Mouse (Mus musculus) ovary, postnatal 10 days (tissue): ENCODE measurements around the gene Dgcr2.

Experiments
- DNase-seq: peaks from one replicate; pipeline ENCODE4 v3.0.0; 2022; ENCODE audit warnings: low spot score

The Dgcr2 gene

GRCm38 (mm10) chr16:17848431-17848830 lies 49.9 kb downstream of the Dgcr2 start:
- no peak for DNase-seq

- DNase-seq = no peak
Measured at GRCm38 (mm10) chr16:17843701-17844365, 54.5 kb downstream of the Dgcr2 start.

GRCm38 (mm10) chr16:17842437-17842836 lies 55.9 kb downstream of the Dgcr2 start:
- DNase-seq = no peak

- DNase-seq = no peak
Measured at GRCm38 (mm10) chr16:17839976-17840375, 58.4 kb downstream of the Dgcr2 start.

- DNase-seq = no peak
Measured at GRCm38 (mm10) chr16:17838051-17838450, 60.3 kb downstream of the Dgcr2 start, which contains the start of gene Car15. Gene Car15 (minus strand): TSS chr16:17838364.

- DNase-seq = no peak
Measured at GRCm38 (mm10) chr16:17835481-17835880, 62.9 kb downstream of the Dgcr2 start.

- DNase-seq = no peak
Measured at GRCm38 (mm10) chr16:17834543-17834942, 63.8 kb downstream of the Dgcr2 start.

- DNase-seq = no peak
Measured at GRCm38 (mm10) chr16:17833681-17834399, 64.5 kb downstream of the Dgcr2 start.

- DNase-seq = no peak
Measured at GRCm38 (mm10) chr16:17833321-17833680, 65.1 kb downstream of the Dgcr2 start.

GRCm38 (mm10) chr16:17832821-17833220 lies 65.5 kb downstream of the Dgcr2 start, which contains the start of gene B830017H08Rik:
Gene B830017H08Rik (plus strand): TSS chr16:17833121.
- DNase-seq = no peak

GRCm38 (mm10) chr16:17831781-17832180 lies 66.6 kb downstream of the Dgcr2 start:
- DNase-seq = no peak

GRCm38 (mm10) chr16:17830385-17831178 lies 67.8 kb downstream of the Dgcr2 start:
- DNase-seq = no peak

GRCm38 (mm10) chr16:17828867-17829266 lies 69.5 kb downstream of the Dgcr2 start:
- DNase-seq = no peak

GRCm38 (mm10) chr16:17828229-17828628 lies 70.1 kb downstream of the Dgcr2 start:
- DNase-seq = no peak

GRCm38 (mm10) chr16:17826500-17826899 lies 71.9 kb downstream of the Dgcr2 start:
- DNase-seq = no peak

GRCm38 (mm10) chr16:17816528-17816927 lies 81.8 kb downstream of the Dgcr2 start:
- DNase-seq = no peak

GRCm38 (mm10) chr16:17815411-17816402 lies 82.7 kb downstream of the Dgcr2 start:
- no peak for DNase-seq

GRCm38 (mm10) chr16:17813173-17813572 lies 85.2 kb downstream of the Dgcr2 start:
- DNase-seq = no peak

GRCm38 (mm10) chr16:17812120-17812519 lies 86.2 kb downstream of the Dgcr2 start:
- DNase-seq = no peak

- peak; percentile 36 for DNase-seq
Measured at GRCm38 (mm10) chr16:17809711-17810110, 88.7 kb downstream of the Dgcr2 start.

GRCm38 (mm10) chr16:17809125-17809524 lies 89.2 kb downstream of the Dgcr2 start:
- no peak for DNase-seq
